Mouse (Mus musculus) heart, postnatal 14 days (tissue): ENCODE data around the gene Luc7l2. TPM values are rescaled to one million over a fixed set of nuclear protein-coding genes. Genes with fewer than 3 reads are reported as not detected.
A peak's percentile ranks its signal among the peaks of the same experiment; 100 is the strongest.

Experiments used
- DNase-seq, 2 experiments: peaks; one replicate each; pipeline ENCODE4 v3.0.0; 2021 to 2022
- intact Hi-C: fragments of 180-260 bp; cut with DNase I; formaldehyde crosslinking; loops from one replicate; pipeline ENCODE4 v1.15.1; 2025
- total RNA-seq, 2 experiments: library from RNA; stranded (reverse); gene quantifications; 2 replicates each; pipeline ENCODE4 v1.2.3; 2021

Luc7l2 gene
- total RNA-seq, 2 experiments from 2014 or later = 113 to 119 TPM

DNA sequence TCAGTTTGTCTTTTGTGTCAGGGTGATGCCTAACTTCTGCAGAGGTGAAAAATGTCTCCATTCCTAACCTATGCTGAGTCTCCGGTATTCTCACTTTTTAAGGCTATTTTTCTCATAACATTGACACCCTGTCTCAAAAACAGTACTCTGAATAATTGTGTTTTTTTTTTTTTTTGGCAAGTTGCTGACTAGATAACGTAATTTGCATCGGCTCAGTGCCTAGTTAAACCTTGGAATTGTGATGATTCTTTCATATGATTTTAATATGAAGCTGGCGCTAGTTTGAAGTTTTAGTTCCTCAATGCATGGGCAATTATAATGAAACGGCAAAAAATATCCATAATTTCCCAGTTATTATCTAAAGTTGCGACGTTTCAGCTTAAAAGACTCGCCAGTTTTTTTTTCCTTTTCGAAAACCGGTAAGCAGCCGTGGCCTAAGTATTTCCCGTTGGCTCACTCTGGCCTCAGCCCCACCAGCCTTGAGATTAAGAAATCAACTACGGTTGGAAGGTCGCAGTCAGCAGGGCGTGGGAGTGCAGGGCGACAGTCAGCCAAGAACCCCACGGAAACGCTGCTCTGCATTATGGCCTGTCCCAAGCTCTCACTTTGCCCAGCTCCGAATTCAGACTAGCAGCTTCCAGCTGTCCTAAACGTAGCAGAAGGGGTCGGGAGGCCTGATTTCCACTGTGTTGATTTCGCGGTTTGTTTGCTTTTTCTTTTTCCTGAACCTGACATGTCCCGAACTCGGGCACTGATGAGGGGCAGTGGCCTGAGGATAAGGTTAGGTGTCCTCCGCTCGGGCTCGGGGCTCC is 678 bp upstream of the Luc7l2 start:
- peak; percentile 78 to 79 for DNase-seq
- intact Hi-C loops = no loop called here

DNA sequence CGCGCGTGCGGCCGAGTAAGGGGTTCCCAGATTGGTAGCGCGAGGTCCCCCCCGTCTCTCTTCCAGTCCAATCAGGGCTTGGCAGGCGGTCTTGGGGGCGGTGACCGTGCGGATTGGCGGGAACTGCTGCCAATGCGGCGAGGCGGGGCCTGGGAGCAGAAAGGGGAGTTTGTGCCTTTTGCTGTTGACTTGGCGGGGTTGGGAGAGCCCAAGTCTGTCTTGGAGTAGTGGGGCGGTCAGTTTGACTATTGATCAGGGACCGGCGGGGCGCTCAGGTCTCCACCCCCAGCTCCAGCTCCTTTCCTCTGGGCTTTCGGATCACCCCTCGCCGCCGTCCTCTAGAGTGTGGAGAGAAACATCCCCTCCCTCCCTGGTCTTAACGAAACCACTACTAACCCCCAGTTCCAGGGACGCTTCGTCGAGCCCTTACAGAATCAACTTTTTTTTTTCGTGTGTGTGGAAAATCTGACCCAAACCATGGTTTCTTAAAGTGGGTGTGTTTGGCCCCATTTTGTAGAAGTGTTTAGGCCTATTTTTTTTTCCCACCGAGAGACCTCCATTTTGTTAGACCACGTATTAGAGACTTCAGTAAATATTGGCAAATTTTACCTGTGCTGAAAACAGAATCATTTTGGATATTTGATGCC is 978 bp downstream of the Luc7l2 start:
- peak; percentile 98 to 99 for DNase-seq
- intact Hi-C loops = no loop called here

DNA sequence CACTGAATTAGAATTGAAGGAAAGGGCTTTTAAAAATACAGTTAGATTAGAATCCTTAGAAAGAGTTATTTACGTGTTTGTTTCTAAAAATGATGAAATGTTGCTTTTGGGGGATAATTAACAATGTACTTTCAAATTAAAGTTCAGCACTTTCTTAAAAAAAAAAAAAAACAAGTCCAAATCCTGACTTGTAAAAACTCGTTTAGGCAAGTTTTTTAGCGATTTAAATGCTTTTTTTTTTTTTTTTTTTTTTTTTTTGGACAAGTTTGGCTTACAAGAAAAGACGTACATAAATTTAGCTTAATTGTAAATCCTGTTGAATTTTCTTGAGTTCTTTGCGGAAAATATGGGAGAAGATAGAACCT is 1.5 kb downstream of the Luc7l2 start:
- intact Hi-C loops = no loop called here
- no peak for DNase-seq

DNA sequence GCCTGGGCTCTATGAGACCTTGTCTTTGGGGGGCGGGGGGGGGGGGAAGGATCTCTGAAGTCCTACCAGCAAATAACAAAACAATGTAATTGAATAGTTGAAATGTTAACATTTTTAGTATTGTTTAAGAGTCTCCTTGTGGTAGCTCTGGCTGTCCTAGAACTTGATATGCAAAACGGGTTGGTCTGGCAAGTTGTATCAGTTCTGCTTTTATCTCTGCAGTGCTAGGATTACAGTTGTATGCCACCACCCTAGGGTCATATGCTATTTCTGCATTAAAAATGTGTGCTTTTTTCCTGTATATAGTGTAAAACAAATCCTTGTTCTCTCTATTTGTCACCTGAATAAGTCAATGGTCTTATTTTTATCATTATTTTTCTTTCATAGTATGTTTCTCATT is 25.0 kb downstream of the Luc7l2 start:
- intact Hi-C loops = no loop called here
- no peak for DNase-seq

GRCm38 (mm10) chr6:38580112-38580857 is 29.2 kb downstream of the Luc7l2 start:
- intact Hi-C loops = no loop called here
- no peak for DNase-seq

DNA sequence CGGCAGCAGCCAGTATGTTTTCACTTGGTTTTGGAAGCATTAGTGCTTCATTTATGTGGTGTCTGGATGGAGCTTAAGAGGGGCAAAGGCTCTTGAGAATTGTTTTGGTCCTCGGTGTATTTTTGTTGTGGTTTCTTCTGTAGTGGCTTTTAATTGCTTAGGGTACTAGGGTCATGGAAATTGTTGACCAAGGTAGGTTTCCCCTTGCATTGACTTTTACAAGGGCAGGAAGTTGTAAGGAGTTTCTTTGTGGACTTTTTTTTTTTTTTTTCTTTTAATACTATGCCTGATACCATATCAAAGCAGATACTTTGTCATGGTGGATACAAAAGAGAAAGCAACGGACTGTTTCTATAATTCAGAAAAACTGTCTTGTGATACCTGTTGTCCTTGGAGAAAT is 30.6 kb downstream of the Luc7l2 start:
- DNase-seq = no peak
- intact Hi-C loops = no loop called here

DNA sequence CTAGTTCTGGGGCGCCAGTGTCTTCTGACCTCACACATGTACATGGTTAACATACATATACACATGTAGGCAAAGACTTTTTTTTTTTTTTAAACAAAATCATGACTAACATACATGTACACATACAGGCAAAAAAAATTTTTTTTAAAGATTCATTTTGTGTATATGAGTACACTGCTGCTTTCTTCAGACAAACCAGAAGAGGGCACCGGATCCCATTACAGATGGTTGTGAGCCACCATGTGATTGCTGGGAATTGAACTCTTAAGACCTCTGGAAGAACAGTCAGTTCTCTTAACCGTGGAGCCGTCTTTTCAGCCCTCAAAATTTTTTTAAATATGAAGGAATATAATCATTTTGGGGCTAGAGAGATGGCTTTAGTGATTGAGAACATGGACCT is 46.3 kb downstream of the Luc7l2 start:
- intact Hi-C loops = no loop called here
- no peak for DNase-seq

GRCm38 (mm10) chr6:38609892-38610291 is 58.8 kb downstream of the Luc7l2 start:
- DNase-seq = no peak
- intact Hi-C loops = no loop called here

DNA sequence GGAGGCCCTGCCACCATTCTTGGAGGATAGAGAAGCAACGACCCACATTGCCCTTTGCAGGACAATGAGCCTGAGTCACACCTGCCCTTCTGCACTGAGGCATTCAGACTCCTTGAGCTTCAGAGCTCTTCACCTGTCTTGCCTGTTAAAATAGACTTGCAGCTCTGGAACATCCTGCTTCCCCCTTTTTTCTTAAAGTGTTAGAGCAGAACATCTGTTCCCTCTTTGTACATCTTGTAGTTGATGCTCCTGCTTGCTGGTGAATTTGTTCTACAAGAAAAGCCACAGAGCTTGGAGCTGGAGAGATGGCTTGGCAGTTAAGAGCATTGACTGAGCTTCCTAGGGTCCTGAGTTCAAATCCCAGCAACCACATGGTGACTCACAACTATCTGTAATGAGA is 71.3 kb downstream of the Luc7l2 start:
- no peak for DNase-seq
- intact Hi-C loops = no loop called here

DNA sequence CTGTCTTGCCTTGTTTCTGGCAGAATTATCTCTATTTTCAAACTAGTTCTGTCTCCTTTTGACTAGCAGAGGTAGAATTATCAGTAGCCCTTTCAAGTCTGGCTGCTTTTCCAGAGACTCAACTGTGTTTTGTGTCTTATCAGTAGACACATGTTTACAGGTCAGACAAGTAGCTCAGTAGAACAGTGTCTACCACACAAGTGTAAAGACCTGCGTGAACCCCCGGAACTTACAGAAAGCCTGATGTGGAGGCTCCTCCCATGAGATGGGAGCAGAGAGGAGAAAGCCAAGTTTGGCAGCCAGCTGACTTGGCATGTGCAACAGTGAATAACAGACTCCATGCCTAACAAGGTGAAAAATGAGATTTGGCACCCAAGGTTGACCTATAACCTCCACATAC is 72.3 kb downstream of the Luc7l2 start:
- intact Hi-C loops = no loop called here
- peak in 1 of 2 experiments; percentile 13 for DNase-seq

GRCm38 (mm10) chr6:38624439-38624838 is 73.3 kb downstream of the Luc7l2 start:
- peak in 1 of 2 experiments; percentile 36 for DNase-seq
- intact Hi-C loops = no loop called here

- no peak for DNase-seq
- intact Hi-C loops = no loop called here
These were observed 75.0 kb downstream of the Luc7l2 start for GRCm38 (mm10) chr6:38626086-38626485.

DNA sequence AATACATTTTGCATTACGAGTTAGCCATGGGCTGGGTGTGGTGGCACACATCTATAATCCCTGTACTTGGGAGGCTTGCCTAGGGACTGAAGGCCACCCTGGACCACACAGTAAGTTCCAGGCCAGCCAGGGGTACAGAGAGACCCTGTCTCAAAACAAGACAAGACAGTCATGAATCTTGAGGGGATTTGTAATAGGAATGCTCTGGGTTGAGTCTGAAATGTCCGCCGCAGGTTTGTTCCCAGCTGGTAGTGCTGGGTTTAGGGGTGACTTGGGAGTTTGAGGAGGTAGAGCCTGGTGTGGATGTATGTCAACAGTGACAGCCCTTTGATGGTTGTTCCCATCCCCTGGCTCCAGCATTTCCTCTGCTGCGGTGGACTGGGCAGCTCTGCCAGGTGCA is 75.9 kb downstream of the Luc7l2 start:
- intact Hi-C loops = no loop called here
- no peak for DNase-seq

DNA sequence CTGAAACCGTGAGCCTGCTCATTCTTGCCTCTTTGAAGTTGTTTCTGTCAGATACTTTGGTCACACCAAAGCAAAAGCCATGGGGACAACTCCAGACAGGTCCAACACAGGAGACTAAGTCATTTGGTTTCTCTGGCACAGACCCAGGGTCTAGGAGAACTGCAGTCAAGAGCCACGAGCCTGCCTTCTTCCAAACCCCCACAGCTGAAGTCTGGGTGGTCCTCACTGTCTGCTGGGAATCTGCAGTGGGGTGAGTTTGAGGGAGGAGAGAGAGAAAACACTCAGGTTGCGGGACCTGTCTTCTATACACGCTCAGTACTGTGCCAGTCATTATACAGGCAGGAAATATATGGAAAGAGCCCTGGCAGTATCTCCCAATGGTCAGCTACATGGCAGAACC is 76.4 kb downstream of the Luc7l2 start:
- DNase-seq = no peak
- intact Hi-C loops = no loop called here

- intact Hi-C loops = no loop called here
- no peak for DNase-seq
These were observed 78.4 kb downstream of the Luc7l2 start for GRCm38 (mm10) chr6:38629556-38629955.

DNA sequence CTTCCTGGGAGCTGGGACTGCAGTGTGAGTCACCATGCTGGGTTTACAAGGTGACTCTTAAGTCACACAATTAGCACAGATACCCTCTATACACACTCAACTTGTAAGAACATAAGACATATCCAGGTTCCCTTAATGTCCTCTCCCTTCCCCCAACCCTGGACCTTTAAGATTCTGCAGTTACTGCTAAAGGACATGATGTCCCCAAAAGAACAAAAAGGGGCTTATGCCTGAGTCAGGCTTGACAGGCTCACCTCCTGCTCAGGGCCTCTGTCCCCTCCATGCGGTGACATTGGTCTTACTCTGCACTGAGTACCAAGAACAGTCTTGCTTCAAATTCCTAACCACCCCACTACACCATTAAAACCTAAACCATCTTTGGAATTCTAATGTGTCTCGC is 81.7 kb downstream of the Luc7l2 start:
- DNase-seq = no peak
- intact Hi-C loops = no loop called here

- no peak for DNase-seq
- intact Hi-C loops = no loop called here
These were observed 83.3 kb downstream of the Luc7l2 start for GRCm38 (mm10) chr6:38634461-38634860.

- intact Hi-C loops = no loop called here
- DNase-seq = peak; percentile 59 to 62
These were observed 85.1 kb downstream of the Luc7l2 start for GRCm38 (mm10) chr6:38635941-38636851.

GRCm38 (mm10) chr6:38636852-38637618 is 85.9 kb downstream of the Luc7l2 start, which contains the start of gene Klrg2:
TSS of gene Klrg2 (minus strand) at chr6:38637242.
- DNase-seq = peak; percentile 66 to 67
- intact Hi-C loops = no loop called here

DNA sequence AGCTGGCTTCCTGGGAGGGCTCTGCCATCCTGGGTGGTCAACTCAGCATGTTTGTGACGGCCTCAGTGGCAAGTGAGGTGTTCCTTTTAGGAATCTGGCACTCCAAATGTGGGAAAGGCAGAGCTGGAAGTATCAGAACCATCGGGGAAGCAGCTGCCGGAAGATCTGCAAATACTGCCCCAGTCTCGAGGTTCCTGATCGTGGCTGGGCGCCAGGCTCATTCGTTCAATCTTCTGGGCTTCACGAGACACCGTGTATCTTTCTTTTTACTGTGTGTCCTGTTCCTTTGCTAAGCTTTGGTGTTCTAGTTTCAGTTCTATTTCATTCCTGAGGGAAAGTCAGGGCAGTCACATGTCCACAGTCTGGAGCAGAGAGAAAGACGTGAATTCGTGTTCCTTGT is 89.3 kb downstream of the Luc7l2 start:
- no peak for DNase-seq
- intact Hi-C loops = no loop called here
